Mouse (Mus musculus): ENCODE results near the gene A630001G21Rik.

Gene A630001G21Rik

DNA sequence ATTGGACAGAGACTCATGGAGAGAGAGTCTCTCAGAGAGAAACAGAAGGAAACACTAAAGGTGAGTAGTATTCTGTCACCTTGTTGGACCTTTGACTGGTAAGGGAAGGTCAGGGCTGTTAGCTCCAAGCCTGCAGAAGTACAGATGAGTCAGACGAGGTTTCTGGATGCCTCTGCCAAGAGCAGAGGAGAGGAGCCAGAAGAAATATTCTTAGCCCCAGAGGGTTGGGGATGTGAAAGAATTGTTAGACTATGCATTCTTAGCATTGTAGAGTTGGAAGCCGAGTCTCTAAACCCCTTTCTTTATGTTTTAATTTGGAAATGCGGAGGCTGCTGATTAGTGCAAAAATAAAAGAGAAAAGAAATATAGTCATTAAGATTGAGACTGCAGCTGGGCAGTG is 6.5 kb downstream of the A630001G21Rik start:
- DNase-seq (ENCODE audit: low read depth, low spot score) = no peak

GRCm38 (mm10) chr1:85767754-85768153 is 10.7 kb downstream of the A630001G21Rik start:
- no peak for DNase-seq (ENCODE audit: low read depth, low spot score)

DNA sequence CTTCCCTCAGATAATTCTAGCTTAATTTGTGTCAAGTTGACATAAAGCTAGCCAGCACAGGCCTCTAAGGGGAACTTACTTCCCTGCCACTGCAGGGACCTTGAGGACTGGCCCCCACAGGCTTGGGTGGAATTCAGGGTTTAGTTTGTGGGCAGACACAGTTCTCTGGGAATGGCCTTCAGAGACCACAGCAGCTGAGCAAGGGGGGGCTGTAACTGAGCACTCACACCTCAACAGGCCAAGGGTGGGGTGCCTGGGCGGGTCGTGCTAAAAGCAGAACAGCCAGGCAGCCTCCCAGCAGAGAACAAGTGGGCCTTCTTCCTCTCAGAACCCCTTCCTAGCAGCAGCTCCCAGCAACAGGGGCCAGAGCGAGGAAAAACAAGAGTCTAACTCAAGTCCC is 12.3 kb downstream of the A630001G21Rik start:
- no peak for DNase-seq (ENCODE audit: low read depth, low spot score)

DNA sequence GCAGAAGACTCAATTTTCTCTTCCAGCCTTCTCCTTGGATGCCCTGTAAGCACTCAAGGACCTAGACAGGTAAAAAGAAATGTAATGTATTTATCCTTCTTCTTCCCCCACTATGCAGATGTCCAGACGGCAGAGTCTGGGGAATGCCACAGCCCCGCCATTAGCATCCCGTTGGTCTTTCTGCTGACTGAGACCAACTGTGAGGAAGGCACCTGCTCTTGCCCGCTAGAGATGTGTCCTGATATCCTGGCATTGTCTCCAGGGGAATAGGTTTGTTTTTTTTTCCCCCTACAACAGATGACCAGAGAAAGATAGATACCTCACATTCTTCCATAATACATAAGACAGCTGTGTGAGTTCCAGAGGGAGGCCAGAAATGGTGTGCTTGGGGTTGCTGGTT is 14.2 kb downstream of the A630001G21Rik start:
- DNase-seq (ENCODE audit: low read depth, low spot score) = no peak

- DNase-seq (ENCODE audit: low read depth, low spot score) = no peak
Observed at GRCm38 (mm10) chr1:85763386-85763785, 15.1 kb downstream of the A630001G21Rik start.

DNA sequence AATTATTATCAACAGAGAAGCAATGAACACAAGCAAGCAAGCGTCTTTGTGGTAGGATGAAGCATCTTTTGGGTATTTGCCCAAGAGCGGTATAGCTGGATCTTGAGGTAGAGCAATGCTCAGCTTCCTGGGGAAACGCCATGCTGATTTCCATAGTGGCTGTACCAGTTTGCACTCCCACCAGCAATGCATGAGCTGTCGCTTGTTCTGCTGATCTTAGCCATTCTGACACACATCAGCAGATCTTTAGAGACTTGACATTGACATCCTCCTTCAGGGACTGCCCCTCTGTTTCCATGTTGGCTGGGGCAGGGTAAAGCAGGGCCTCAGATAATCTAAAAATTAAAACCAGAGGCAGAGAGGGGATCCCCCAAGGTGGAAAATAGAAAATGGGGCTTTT is 16.8 kb downstream of the A630001G21Rik start:
- DNase-seq (ENCODE audit: low read depth, low spot score) = no peak

GRCm38 (mm10) chr1:85758969-85759293 is 19.5 kb downstream of the A630001G21Rik start:
- no peak for DNase-seq (ENCODE audit: low read depth, low spot score)

GRCm38 (mm10) chr1:85758231-85758968 is 20.0 kb downstream of the A630001G21Rik start:
- no peak for DNase-seq (ENCODE audit: low read depth, low spot score)

- DNase-seq (ENCODE audit: low read depth, low spot score) = no peak
Observed at GRCm38 (mm10) chr1:85757531-85758230, 20.8 kb downstream of the A630001G21Rik start.

- DNase-seq (ENCODE audit: low read depth, low spot score) = no peak
Observed at GRCm38 (mm10) chr1:85751932-85752680, 26.3 kb downstream of the A630001G21Rik start.

DNA sequence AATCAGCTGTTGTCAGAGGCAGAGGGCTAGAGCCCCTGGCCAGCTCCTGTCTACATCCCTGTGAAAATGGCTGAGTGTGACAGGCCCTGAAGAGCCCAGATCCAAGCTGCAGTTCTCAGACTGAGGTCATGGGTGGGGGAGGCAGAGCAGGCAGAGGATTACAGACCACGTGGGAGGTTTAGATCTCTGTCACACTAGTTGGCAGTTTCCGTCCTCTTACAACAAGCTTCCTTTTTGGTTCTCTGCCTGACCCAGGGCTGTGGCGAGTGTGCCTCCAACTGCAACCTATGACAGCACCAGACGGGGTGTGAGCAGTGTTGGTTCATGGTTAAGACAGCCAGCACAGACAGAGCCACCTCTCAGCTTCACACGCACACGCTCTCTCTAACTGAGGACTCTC is 26.9 kb downstream of the A630001G21Rik start:
- DNase-seq (ENCODE audit: low read depth, low spot score) = peak; percentile 37

- DNase-seq (ENCODE audit: low read depth, low spot score) = no peak
Observed at GRCm38 (mm10) chr1:85750650-85751049, 27.8 kb downstream of the A630001G21Rik start.

GRCm38 (mm10) chr1:85749829-85750228 is 28.6 kb downstream of the A630001G21Rik start:
- DNase-seq (ENCODE audit: low read depth, low spot score) = no peak

GRCm38 (mm10) chr1:85746511-85746910 is 31.9 kb downstream of the A630001G21Rik start:
- DNase-seq (ENCODE audit: low read depth, low spot score) = no peak

DNA sequence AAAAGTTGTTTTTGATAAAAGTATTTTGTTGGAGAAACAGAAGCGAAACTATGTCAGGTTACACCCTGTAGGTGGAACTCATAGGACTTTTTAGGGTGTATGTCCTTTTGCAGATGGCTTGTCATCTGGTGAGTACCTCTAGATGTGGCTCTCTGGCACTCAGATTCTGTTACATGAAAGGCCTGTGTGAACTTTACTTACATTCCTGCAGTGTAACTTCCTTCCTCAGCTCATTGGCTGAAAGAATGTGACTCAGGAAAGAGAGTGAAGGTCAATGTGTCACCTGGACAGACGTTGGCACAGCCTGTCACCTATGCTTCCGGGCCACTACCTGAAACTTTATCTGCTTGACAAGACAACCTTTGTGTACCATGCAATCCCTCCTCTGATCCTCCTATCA is 33.9 kb downstream of the A630001G21Rik start:
- no peak for DNase-seq (ENCODE audit: low read depth, low spot score)

- no peak for DNase-seq (ENCODE audit: low read depth, low spot score)
Observed at GRCm38 (mm10) chr1:85742916-85743505, 35.4 kb downstream of the A630001G21Rik start.

- DNase-seq (ENCODE audit: low read depth, low spot score) = no peak
Observed at GRCm38 (mm10) chr1:85742333-85742732, 36.1 kb downstream of the A630001G21Rik start.

DNA sequence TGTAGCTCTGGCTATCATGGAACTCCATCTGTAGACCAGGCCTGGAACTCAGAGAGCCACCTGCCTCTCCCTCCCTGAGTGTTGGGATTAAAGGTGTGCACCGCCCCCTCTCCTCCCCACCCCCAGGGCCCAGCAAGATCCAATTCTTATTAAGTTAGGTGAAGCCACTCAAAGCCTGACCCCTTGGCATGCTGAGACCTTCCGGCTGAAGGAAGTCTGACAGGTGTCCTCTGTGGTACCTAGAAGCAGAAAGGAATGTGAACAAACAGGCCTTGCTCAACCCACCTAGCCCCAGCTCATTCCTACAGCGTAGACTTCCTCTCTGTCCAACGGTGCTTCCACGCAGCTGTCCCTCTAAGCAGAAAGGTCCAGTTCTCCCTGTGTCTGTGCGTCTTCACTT is 37.5 kb downstream of the A630001G21Rik start:
- DNase-seq (ENCODE audit: low read depth, low spot score) = no peak

DNA sequence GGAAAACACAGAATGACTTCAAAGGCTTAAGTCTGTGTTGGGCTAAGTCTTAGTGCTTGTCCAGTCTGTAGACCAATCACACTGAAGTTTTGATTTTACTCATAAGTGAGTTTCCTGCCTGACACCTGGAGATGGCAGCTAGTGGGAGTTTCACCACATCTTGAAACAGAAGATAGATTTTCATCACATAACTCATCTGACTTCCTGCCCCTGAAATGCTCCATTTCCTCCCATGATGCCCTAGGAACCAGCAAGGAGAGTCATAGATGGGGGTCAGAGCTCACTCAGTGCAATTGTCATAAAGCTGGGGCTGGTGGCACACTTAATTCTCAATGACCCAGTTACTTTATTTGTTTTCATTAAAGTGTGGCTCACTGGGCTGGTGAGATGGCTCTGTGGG is 38.6 kb downstream of the A630001G21Rik start:
- DNase-seq (ENCODE audit: low read depth, low spot score) = no peak

- DNase-seq (ENCODE audit: low read depth, low spot score) = no peak
Observed at GRCm38 (mm10) chr1:85739000-85739399, 39.4 kb downstream of the A630001G21Rik start.

DNA sequence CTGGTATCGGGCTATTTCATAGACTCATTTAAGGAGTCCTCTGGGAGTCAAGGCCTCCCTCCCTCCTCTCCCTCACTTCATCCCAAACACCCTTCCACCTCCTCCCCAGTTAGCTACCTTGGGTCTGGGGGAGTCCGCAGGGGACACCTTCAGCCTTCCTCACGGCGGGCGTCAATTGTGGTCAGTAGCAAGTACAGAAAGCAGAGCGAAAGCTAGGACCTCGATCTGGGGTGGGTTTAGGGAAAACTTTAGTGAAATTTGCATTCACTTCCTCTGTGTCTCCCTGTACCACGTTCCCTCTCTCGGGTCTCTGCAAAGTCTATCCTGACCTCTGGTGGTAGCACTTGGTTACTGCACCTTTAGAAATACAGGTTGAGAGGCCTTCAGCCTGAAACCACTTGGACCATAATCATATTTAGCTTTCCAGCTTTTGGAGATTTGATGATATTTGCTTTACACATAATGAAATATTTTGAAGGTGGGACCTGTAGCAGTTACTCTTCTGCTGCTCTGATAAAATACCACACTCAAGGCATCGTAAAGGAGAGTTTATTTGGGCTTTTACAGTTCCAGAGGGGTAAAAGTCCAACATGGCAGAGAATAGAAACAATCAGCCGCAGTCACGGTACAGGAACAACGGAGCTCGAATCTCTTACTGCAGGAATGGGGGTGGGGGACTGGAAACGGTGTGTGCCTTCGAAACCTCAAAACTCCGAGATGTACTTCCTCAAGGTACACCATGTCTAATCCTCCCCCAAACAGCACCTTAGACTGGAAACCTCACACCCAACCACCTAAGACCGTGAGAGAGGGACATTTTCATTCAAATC is 41.9 kb downstream of the A630001G21Rik start:
- peak; percentile 58 for DNase-seq (ENCODE audit: low read depth, low spot score)
